Mouse (Mus musculus) 3134 (cell line): Measurements from ENCODE around the gene Jam2.
A peak's percentile ranks its signal among the peaks of the same experiment; 100 is the strongest.

Experiments used
- DNase-seq: peaks from one replicate; pipeline ENCODE4 v3.0.0-alpha.2; 2011; ENCODE audit warnings: low spot score; ENCODE audit not compliant: insufficient read length; ENCODE audit errors: extremely low read depth

The Jam2 gene

DNA sequence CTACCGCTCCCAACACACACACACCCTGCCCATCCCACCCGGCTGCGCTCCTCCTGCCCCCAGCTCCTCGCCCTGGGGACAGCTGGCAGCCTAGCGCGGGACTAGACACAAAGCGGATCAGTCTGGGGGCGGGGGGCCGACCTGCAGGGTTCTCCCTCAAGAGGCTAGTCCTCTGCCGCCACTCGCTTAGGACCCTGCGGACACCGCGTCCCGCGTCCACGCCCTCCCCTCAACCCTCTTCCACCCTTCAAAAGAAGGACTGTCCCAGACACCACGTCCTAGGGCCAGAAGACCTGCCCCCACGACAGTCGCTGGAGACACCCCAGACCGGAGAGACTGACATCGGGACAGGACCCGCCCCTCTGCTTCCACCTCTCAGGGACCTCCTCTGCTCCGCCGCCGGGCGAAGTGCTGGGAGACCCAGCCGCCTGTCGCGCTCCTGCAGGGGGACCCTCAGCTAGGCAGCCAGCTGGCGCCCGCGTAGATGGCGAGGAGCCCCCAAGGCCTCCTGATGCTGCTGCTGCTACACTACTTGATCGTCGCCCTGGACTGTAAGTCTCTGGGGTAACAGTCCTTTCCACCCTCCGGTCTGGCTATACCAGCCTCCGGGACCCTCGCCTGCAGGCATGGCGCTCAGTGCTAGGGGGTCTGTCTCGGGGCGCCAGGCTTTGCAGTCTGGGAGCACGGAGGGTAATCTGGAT is at the start of gene Jam2:
Jam2 (plus strand) TSS at position 121 of the 701 bp plus-strand sequence.
- DNase-seq, result no peak

- no peak for DNase-seq
Measured at GRCm38 (mm10) chr16:84734806-84735165, 39.1 kb upstream of the Jam2 start.

DNA sequence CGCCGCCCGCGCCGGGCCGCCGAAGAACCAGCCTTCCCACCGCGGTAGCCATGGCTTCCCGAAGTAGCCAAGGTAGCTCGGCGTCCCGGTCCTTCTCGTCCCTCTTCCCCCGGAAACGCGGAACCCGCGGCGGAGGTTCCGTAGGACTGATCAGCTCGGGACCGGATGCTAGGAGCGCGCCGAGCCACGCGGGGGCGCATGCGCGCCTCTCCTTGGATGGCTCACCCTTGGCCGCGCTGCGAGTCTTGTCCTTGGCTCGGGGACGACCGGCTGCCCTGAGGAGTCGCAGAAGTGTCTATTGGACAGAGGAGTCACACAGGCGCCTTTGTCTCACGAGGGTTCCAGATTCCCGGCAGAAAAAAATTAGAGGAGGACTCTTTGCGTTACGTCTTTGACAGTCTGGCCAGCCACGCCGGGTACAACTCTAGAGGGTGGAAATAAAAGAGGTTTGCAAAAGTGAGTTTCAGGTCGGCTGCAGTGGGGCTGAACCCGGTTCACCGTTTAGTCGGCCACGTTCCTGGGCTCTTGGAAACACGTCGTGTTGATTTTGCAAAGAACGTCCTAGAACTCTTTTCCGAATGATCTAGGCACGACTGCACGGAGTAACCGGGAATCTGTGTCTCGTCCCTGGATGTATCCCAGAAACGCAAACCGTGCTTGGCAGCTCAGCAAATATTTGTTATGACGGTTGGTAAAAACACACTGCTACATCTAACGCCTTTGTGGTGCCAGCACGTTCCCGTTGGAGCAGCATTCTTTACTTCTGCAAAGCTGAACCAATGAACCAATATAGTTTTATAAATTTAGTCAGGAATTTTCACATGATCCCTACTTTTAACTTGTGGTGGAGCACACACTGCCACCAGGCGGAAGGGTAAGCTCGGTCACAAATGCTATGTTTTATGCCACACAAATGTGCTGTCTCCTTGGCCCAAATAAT is 38.5 kb upstream of the Jam2 start, which contains the start of gene Mrpl39:
Mrpl39 (minus strand) TSS at position 577 of the 940 bp plus-strand sequence.
- DNase-seq, result peak; percentile 97

DNA sequence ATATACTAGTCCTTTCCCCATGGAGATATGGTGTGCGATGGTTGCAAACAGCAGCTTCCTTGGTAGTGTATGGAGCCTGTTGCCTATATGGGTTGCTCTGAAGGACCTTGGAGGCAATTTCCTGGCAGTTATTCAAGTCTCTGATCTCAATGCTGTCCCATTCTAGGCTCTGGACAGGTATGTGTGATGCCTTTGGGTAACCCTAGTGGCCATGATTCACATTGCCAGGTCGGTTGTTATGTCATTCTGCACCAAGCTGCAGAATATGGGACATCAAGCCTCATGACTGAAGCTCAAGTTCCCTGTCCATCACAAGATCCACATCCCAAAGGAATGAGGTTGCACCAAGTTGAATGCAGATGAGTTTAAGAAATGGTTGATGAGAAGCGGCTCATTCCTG is 36.6 kb upstream of the Jam2 start:
- DNase-seq, result no peak

DNA sequence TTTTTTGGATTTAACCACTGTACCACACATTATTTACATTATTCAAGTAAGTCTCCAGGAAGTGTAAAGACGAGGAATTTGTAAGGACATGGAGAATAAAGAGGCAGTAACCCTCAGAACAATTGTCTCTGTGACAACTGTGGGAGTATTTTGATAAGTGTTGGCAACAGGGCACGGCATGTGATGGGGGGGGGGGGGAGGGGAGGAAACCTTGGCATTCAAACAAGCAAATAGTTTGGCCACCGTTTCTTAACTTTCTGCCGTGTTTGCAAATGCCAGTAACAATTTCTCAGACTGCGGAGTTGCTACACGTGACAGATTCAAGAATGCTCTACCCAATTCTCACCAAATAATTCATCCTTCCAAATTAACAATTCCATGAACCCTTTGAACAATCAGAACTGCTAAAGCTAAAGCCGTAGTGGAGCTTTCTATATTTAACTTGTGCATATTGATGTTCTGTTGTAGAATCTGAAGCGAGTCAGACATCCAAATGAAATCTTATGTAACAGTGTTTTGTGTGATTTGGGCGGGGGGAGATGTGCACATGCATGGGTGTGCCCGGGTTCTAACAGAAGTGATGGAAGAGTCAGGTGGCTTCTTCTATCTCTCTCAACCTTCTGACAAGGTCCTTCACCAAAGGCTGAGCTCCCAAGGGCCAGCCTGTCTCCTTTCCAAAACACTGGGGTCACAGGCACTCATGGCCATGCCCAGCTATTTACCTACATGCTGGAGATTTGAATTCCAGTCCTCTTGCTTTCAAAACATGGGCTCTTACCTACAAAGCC is 29.0 kb upstream of the Jam2 start:
- DNase-seq, result no peak

DNA sequence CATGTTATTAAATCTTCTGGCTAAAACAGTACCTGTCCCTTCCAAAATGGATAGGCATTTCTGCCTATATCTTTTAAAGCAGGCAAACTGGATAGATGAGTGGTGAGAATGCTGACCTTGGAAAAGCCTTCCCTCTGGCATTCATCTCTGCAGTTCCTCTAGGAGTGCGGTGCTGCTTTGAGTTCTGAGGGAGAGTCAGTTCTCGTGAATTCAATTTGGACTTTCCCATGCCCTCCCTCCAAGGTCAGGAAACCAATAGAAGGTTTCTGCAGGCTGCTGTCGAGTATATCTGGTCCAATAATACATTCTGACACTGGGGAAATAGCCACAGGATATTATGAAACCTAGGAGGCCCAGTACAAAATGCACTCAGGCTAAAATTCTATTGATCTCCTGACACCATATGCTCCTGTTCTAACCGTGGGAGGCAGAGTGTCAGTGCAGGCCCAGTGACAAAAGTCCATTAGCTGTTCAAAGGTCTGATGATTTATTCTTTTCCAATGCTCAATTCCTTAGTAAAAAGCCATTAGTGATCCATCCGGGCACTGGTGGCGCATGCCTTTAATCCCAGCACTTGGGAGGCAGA is 28.1 kb upstream of the Jam2 start:
- no peak for DNase-seq

DNA sequence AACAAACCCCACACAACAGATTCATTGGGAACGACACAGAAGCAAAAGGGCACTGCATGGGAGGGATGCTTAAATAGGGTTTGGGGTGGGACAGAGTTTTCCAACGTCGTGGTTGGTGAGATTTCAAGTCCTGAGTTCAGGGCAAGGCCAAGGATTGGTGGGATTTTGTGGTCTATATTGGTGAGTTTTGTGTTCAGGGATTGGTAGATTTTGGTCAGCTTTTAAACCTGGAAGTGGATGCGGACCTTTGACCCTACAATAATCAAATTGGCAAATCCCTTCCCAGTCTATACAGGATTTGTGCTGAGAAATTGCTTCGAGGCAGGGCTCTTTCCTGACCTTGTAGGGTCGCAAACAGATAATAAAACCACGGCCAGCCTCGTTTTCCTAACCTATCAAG is 6.0 kb upstream of the Jam2 start:
- DNase-seq, result no peak

- no peak for DNase-seq
Measured at GRCm38 (mm10) chr16:84769182-84769581, 4.7 kb upstream of the Jam2 start.

- no peak for DNase-seq
Measured at GRCm38 (mm10) chr16:84769619-84770464, 4.1 kb upstream of the Jam2 start.

- DNase-seq, result no peak
Measured at GRCm38 (mm10) chr16:84770891-84771290, 3.0 kb upstream of the Jam2 start.

GRCm38 (mm10) chr16:84771461-84771860 is 2.5 kb upstream of the Jam2 start:
- DNase-seq, result no peak

DNA sequence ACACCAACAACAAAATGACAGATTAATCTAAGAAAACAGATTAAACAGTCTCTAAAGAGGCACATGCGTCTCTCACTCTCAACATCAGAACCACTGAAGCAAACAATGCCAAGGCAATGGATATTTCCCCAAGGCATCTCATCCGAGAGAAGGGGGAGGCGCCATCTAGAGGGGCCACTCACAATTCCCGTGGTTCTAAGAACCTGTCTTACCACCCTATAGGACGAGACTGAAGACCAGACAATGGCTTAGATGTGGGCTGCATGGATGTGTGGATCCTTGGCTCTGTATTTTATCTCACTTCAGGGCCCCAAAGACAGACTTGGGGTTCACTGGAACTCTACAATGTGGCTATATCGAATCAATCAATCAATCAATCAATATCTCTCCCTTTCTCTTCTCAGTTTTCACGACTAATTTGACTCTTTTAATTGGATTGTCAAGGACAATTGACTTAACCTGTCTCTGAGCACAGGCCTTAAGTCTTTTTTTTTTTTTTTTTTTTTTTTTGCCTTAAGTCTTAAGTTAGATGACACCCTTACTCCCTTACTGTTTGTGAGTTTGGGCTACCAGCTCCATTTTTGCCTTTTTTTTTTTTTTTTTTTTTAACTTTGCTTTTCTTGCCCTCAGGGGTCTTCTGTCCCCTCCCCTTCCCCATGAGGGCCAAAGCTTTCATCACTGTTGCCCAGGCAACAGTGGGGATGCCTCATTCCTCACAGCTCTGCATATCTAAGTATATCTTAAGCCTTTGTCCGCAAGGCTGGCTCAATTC is 1.2 kb upstream of the Jam2 start:
- no peak for DNase-seq

DNA sequence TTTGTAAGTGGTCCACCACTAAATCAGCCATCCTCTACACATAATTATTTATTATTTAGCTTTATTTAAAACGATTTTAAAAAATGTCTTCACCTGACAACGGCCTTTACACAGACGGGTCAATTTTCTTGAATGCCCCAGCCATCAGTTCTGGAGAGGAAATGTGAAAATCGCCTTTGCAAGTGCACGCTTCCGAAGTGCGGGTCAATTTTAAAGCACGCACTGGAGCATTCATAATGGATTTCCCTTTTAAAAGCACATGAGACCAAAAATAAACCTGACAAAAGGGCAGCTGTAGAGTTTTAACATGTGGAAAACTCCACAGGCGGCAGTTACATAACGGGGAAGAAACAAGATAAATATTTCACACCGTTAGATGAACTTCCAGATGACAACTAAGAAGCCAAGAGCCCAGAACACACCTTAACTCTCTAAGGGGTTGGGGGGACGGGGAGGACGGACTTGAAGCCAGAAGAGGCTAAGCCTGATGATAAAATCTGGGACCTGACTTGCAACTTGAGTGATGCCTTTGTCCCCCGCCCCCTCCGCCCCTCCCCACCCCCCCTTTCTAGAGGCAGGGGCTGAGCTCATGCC is 558 bp upstream of the Jam2 start:
- no peak for DNase-seq

DNA sequence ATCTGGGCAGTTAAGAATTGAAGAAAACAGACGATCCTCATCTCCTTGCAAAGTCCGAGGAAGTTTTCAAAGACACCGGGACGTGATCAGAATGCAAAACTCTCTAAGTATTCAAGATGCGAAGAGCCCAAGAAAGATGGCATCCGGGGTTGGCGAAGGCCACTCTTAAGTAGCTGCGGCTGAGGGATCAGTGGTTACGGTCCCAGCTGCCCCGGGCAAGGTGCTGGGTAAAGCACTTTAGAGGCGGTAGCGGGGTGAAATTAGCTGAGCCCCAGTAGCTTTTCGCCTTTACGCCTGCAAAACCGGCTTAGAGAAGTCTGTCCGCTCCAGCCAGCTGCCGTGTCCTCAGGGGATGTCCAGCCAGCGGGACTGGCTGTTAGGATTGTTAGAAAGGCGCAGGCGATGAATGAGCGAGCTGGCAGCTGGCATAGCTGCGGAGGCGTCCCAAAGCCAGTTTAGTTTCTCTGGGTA is 873 bp downstream of the Jam2 start:
- no peak for DNase-seq

DNA sequence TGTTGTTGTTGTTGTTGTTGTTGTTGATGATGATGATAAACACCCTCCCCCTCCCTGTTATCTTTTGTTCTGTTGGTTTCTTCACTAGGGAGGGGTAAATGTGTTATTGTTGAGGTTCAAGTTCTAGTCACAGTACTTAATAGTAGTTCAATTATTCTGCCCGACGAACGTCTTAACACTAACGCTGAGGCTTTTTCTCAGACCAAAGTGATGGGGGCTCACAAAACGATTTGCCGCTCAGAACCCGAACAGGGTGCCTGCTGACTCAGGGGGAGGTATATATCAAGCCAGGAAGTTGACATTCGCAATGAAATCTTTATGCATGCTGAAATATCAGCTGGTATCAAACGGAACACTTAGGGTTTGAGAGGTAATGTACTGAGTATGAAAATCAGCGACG is 1.4 kb downstream of the Jam2 start:
- no peak for DNase-seq

DNA sequence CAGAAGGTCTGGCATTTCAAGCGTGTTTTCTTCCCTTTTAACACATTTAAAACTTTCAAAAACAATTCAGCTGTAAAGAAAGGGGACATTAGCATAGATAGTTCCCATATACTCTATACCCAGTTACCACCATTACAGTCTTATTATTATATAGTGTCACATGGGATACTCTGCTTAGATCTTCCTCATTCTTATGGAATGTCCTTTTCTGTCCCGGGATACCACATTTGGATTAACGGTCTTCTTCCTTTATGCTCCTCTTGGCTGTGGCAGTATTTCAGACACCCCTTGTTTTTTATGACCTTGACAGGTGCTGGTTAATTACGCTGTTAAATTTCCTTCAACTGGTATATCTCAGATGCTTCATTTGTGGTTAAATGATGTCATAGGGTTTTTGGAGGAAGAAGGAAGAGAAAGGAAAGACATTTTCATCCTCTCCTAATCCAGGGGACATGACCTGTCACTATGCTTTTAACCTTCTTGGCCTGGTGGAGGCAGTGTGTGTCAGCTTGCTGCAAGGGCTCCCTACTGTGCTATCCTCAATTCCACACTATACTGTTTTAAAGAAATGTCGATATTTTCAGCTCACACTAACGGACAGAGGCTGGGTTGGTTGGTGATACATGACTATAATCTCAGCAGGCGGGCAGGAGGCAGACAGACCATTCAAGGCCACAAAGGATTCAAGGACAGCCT is 2.3 kb downstream of the Jam2 start:
- no peak for DNase-seq

GRCm38 (mm10) chr16:84778431-84778830 is 4.5 kb downstream of the Jam2 start:
- DNase-seq, result no peak
